Mouse (Mus musculus): ENCODE results near the gene Ugt1a6a. TPM values are rescaled to one million over a fixed set of nuclear protein-coding genes. Genes with fewer than 3 reads are reported as not detected.
"Not testable (repeated sequence)": the region's sequence is repeated elsewhere in the genome, so short reads cannot be mapped to it uniquely, and the experiment has no call there.

Ugt1a6a gene
- 2.3 and 4.4 TPM in 2 replicates for polyA plus RNA-seq (2015; fragmentation: Nextera tagmentation; extraction: Ambion mirVana)

GRCm38 (mm10) chr1:88134457-88135011 lies at the start of gene Ugt1a6a:
Ugt1a6a (plus strand) TSS chr1:88134809.
- not testable (repeated sequence) for H3K4me3 ChIP-seq; H3K36me3 ChIP-seq; H3K27me3 ChIP-seq; H3K9me3 ChIP-seq; H3K9ac ChIP-seq (replicated peaks); H3K4me1 ChIP-seq; H3K4me2 ChIP-seq (replicated peaks)
- peak; percentile 72 for ATAC-seq (replicated peaks)
- WGBS: 21% methylated on average over 5 of the region's 5 CpGs
- H3K27ac ChIP-seq (replicated peaks): peak within 1 kb of the TSS; percentile 25; the same call in 1 of the 2 replicates

GRCm38 (mm10) chr1:88086125-88086524 lies 48.5 kb upstream of the Ugt1a6a start:
- no peak overlapping the region for H3K27ac ChIP-seq (replicated peaks)
- H3K27me3 ChIP-seq: no peaks in the 10 kb centered on the region
- WGBS: 81% methylated on average over 1 of the region's 1 CpGs
- no peak overlapping the region for H3K4me2 ChIP-seq (replicated peaks)
- ATAC-seq (replicated peaks): no peak
- H3K36me3 ChIP-seq: no peaks in the 10 kb centered on the region
- no peaks in the 10 kb centered on the region for H3K4me1 ChIP-seq
- H3K9ac ChIP-seq (replicated peaks): no peak overlapping the region
- H3K9me3 ChIP-seq: no peaks in the 10 kb centered on the region
- no peak overlapping the region for H3K4me3 ChIP-seq

- no peaks in the 10 kb centered on the region for H3K9me3 ChIP-seq
- no peak for ATAC-seq (replicated peaks)
- 78% methylated on average over 3 of the region's 3 CpGs for WGBS
- H3K4me2 ChIP-seq (replicated peaks): no peak within 1 kb of the TSS
- no peak within 1 kb of the TSS for H3K4me3 ChIP-seq
- no peak within 1 kb of the TSS for H3K27ac ChIP-seq (replicated peaks)
- H3K27me3 ChIP-seq: no peaks in the 10 kb centered on the region
- no peaks in the 10 kb centered on the region for H3K4me1 ChIP-seq
- H3K9ac ChIP-seq (replicated peaks): no peak within 1 kb of the TSS
- no peaks in the 10 kb centered on the region for H3K36me3 ChIP-seq
Observed at GRCm38 (mm10) chr1:88087513-88087912, 47.1 kb upstream of the Ugt1a6a start, which contains the start of gene Ugt1a8. Ugt1a8 (plus strand) TSS chr1:88087813.

GRCm38 (mm10) chr1:88092341-88092740 lies 42.3 kb upstream of the Ugt1a6a start:
- Histone ChIP-seq H3K9me3 (no peaks in the 10 kb centered on the region), H3K4me1 (no peaks in the 10 kb centered on the region), H3K36me3 (no peaks in the 10 kb centered on the region), H3K27me3 (no peaks in the 10 kb centered on the region), H3K27ac (replicated peaks) (no peak overlapping the region), H3K9ac (replicated peaks) (no peak overlapping the region), H3K4me2 (replicated peaks) (no peak overlapping the region), H3K4me3 (no peak overlapping the region)
- ATAC-seq (replicated peaks): no peak

- not testable (repeated sequence) for H3K9ac ChIP-seq (replicated peaks); H3K4me1 ChIP-seq; H3K27me3 ChIP-seq; H3K4me2 ChIP-seq (replicated peaks); H3K9me3 ChIP-seq; H3K36me3 ChIP-seq; H3K27ac ChIP-seq (replicated peaks); H3K4me3 ChIP-seq; ATAC-seq (replicated peaks)
- WGBS: 85% methylated on average over 3 of the region's 3 CpGs
Observed at GRCm38 (mm10) chr1:88094270-88094676, 40.3 kb upstream of the Ugt1a6a start.

GRCm38 (mm10) chr1:88094941-88095492 lies 39.6 kb upstream of the Ugt1a6a start, which contains the start of gene Ugt1a7c:
Ugt1a7c (plus strand) TSS chr1:88095062.
- no peaks in the 10 kb centered on the region for H3K36me3 ChIP-seq
- no peak within 1 kb of the TSS for H3K27ac ChIP-seq (replicated peaks)
- H3K4me2 ChIP-seq (replicated peaks): no peak within 1 kb of the TSS
- no peaks in the 10 kb centered on the region for H3K4me1 ChIP-seq
- H3K4me3 ChIP-seq: no peak within 1 kb of the TSS
- H3K9ac ChIP-seq (replicated peaks): no peak within 1 kb of the TSS
- ATAC-seq (replicated peaks): no peak
- no peaks in the 10 kb centered on the region for H3K27me3 ChIP-seq
- WGBS: 70% methylated on average over 10 of the region's 10 CpGs
- no peaks in the 10 kb centered on the region for H3K9me3 ChIP-seq

- H3K27me3 ChIP-seq; H3K36me3 ChIP-seq; H3K4me3 ChIP-seq; H3K9ac ChIP-seq (replicated peaks); H3K9me3 ChIP-seq; H3K4me2 ChIP-seq (replicated peaks); H3K4me1 ChIP-seq; ATAC-seq (replicated peaks); H3K27ac ChIP-seq (replicated peaks): not testable (repeated sequence)
- WGBS: 93% methylated on average over 3 of the region's 3 CpGs
Observed at GRCm38 (mm10) chr1:88098546-88098945, 36.1 kb upstream of the Ugt1a6a start.

- ATAC-seq (replicated peaks); H3K4me3 ChIP-seq: not testable (repeated sequence)
Observed at GRCm38 (mm10) chr1:88099691-88100090, 34.9 kb upstream of the Ugt1a6a start.

GRCm38 (mm10) chr1:88103019-88103418 lies 31.6 kb upstream of the Ugt1a6a start, which contains the start of gene Ugt1a6b:
Ugt1a6b (plus strand) TSS chr1:88103252.
- H3K4me1 ChIP-seq; H3K4me2 ChIP-seq (replicated peaks); H3K36me3 ChIP-seq; H3K9ac ChIP-seq (replicated peaks); H3K4me3 ChIP-seq; H3K9me3 ChIP-seq; H3K27ac ChIP-seq (replicated peaks); ATAC-seq (replicated peaks); H3K27me3 ChIP-seq: not testable (repeated sequence)
- 77% methylated on average over 3 of the region's 3 CpGs for WGBS

More at GRCm38 (mm10) chr1:88099691-88100090, 34.9 kb upstream of the Ugt1a6a start:
- H3K9ac ChIP-seq (replicated peaks); H3K36me3 ChIP-seq; H3K27me3 ChIP-seq; H3K4me1 ChIP-seq; H3K27ac ChIP-seq (replicated peaks); H3K9me3 ChIP-seq; H3K4me2 ChIP-seq (replicated peaks): not testable (repeated sequence)
- 84% methylated on average over 2 of the region's 2 CpGs for WGBS

- ATAC-seq (replicated peaks); H3K4me1 ChIP-seq; H3K9me3 ChIP-seq; H3K27ac ChIP-seq (replicated peaks); H3K27me3 ChIP-seq; H3K36me3 ChIP-seq; H3K9ac ChIP-seq (replicated peaks); H3K4me2 ChIP-seq (replicated peaks); H3K4me3 ChIP-seq: not testable (repeated sequence)
- 85% methylated on average over 5 of the region's 5 CpGs for WGBS
Observed at GRCm38 (mm10) chr1:88103697-88104468, 30.7 kb upstream of the Ugt1a6a start.

- Histone ChIP-seq H3K4me2 (replicated peaks) (no peak overlapping the region), H3K9me3 (no peaks in the 10 kb centered on the region), H3K36me3 (no peaks in the 10 kb centered on the region), H3K27ac (replicated peaks) (no peak overlapping the region), H3K9ac (replicated peaks) (no peak overlapping the region), H3K4me3 (no peak overlapping the region), H3K4me1 (no peaks in the 10 kb centered on the region), H3K27me3 (no peaks in the 10 kb centered on the region)
- WGBS: 93% methylated on average over 1 of the region's 1 CpGs
- no peak for ATAC-seq (replicated peaks)
Observed at GRCm38 (mm10) chr1:88104667-88105430, 29.8 kb upstream of the Ugt1a6a start.

GRCm38 (mm10) chr1:88105656-88106055 lies 29.0 kb upstream of the Ugt1a6a start:
- no peaks in the 10 kb centered on the region for H3K9me3 ChIP-seq
- no peak for ATAC-seq (replicated peaks)
- H3K9ac ChIP-seq (replicated peaks): no peak overlapping the region
- no peaks in the 10 kb centered on the region for H3K27me3 ChIP-seq
- no peaks in the 10 kb centered on the region for H3K36me3 ChIP-seq
- no peaks in the 10 kb centered on the region for H3K4me1 ChIP-seq
- 62% methylated on average over 2 of the region's 2 CpGs for WGBS
- H3K4me2 ChIP-seq (replicated peaks): no peak overlapping the region
- H3K27ac ChIP-seq (replicated peaks): no peak overlapping the region
- no peak overlapping the region for H3K4me3 ChIP-seq

Data from forebrain, embryonic 15.5 days (tissue).